Mouse (Mus musculus): ENCODE results near the gene Gng7.

Gene Gng7

GRCm38 (mm10) chr10:80917779-80918434 is 96.8 kb downstream of the Gng7 start, which contains the start of gene Lmnb2:
Gene Lmnb2, minus strand, starts transcription at chr10:80918245.
- DNase-seq, result peak; percentile 87 to 89

GRCm38 (mm10) chr10:80917336-80917778 is 97.4 kb downstream of the Gng7 start:
- DNase-seq, result peak in 1 of 2 experiments; percentile 42

- DNase-seq, result no peak
These were observed 99.0 kb downstream of the Gng7 start for GRCm38 (mm10) chr10:80915736-80916135.

- DNase-seq, result no peak
These were observed 99.5 kb downstream of the Gng7 start for GRCm38 (mm10) chr10:80915260-80915659.

- DNase-seq, result peak; percentile 79 to 86
These were observed 100.5 kb downstream of the Gng7 start for GRCm38 (mm10) chr10:80914253-80914656.

- DNase-seq, result no peak
These were observed 101.3 kb downstream of the Gng7 start for GRCm38 (mm10) chr10:80913364-80914011.

- DNase-seq, result no peak
These were observed 102.9 kb downstream of the Gng7 start for GRCm38 (mm10) chr10:80911891-80912290.

GRCm38 (mm10) chr10:80911354-80911753 is 103.4 kb downstream of the Gng7 start:
- DNase-seq, result no peak

GRCm38 (mm10) chr10:80909375-80910162 is 105.2 kb downstream of the Gng7 start:
- no peak for DNase-seq

GRCm38 (mm10) chr10:80904709-80905108 is 110.0 kb downstream of the Gng7 start:
- DNase-seq, result no peak

- no peak for DNase-seq
These were observed 110.6 kb downstream of the Gng7 start for GRCm38 (mm10) chr10:80904004-80904693.

- DNase-seq, result no peak
These were observed 111.5 kb downstream of the Gng7 start for GRCm38 (mm10) chr10:80903282-80903681.

GRCm38 (mm10) chr10:80902273-80902940 is 112.3 kb downstream of the Gng7 start:
- no peak for DNase-seq

GRCm38 (mm10) chr10:80901409-80902272 is 113.1 kb downstream of the Gng7 start:
- peak in 1 of 2 experiments; percentile 42 for DNase-seq

GRCm38 (mm10) chr10:80900318-80901247 is 114.2 kb downstream of the Gng7 start, which contains the start of gene Timm13:
Gene Timm13, minus strand, starts transcription at chr10:80900969.
- peak; percentile 97 to 100 for DNase-seq

GRCm38 (mm10) chr10:80899591-80900317 is 115.0 kb downstream of the Gng7 start:
- DNase-seq, result peak; percentile 38 to 40

GRCm38 (mm10) chr10:80899074-80899473 is 115.7 kb downstream of the Gng7 start:
- no peak for DNase-seq
